Mouse (Mus musculus) intestine, postnatal 0 days (tissue): Measurements from ENCODE around the gene Lrp5. TPM values are rescaled to one million over a fixed set of nuclear protein-coding genes. Genes with fewer than 3 reads are reported as not detected.

Experiments
- ATAC-seq: fragments of 200-750 bp; cut with Nextera tagmentation; 2 replicates; pipeline ENCODE4 v1.8.0; 2017; ENCODE audit warnings: mild to moderate bottlenecking, moderate TSS enrichment, moderate library complexity
- H3K27ac ChIP-seq: fragments of 300-500 bp; sonication (generic); 2 replicates; pipeline ENCODE4 v1.5.1; 2014; ENCODE audit warnings: mild to moderate bottlenecking, low read depth, low read length, moderate library complexity
- H3K27me3 ChIP-seq: fragments of 300-500 bp; sonication (generic); replicated peaks from 2 replicates; pipeline ENCODE4 v1.6.1; 2014; ENCODE audit warnings: low read length, mixed read lengths; ENCODE audit not compliant: control insufficient read depth, insufficient read depth
- H3K36me3 ChIP-seq: fragments of 300-500 bp; sonication (generic); 2 replicates; pipeline ENCODE4 v1.6.1; 2014; ENCODE audit warnings: mild to moderate bottlenecking, moderate library complexity; ENCODE audit not compliant: control insufficient read depth, insufficient read depth
- H3K4me1 ChIP-seq: fragments of 300-500 bp; sonication (generic); replicated peaks from 2 replicates; pipeline ENCODE4 v1.6.1; 2014; ENCODE audit warnings: antibody characterized with exemption, low read length, mixed read lengths; ENCODE audit not compliant: control insufficient read depth, insufficient read depth
- H3K4me2 ChIP-seq: fragments of 300-500 bp; sonication (generic); replicated peaks from 2 replicates; pipeline ENCODE4 v1.6.1; 2014; ENCODE audit warnings: low read depth, mild to moderate bottlenecking, moderate library complexity
- H3K4me3 ChIP-seq: fragments of 300-500 bp; sonication (generic); 2 replicates; pipeline ENCODE4 v1.5.1; 2014; ENCODE audit warnings: low read depth, low read length
- H3K9ac ChIP-seq: fragments of 300-500 bp; sonication (generic); 2 replicates; pipeline ENCODE4 v1.6.1; 2014; ENCODE audit warnings: mild to moderate bottlenecking, low read depth, low read length
- H3K9me3 ChIP-seq: fragments of 300-500 bp; sonication (generic); 2 replicates; pipeline ENCODE4 v1.6.1; 2016; ENCODE audit warnings: mixed run types; ENCODE audit not compliant: control insufficient read depth
- CTCF ChIP-seq: sonication (generic); IDR thresholded peaks from 2 replicates; pipeline ENCODE4 v1.5.1; 2016; ENCODE audit warnings: low read depth, mild to moderate bottlenecking, control low read depth, antibody characterized with exemption, moderate library complexity
- WGBS: fragments of 180-500 bp; shearing (Covaris S2); extraction: QIAGEN DNeasy Blood & Tissue Kit; methylation state at CpG from one replicate; pipeline ENCODE4 v1.1.7; 2014; 5-methylcytosine and 5-hydroxymethylcytosine counted together
- polyA plus RNA-seq: library from polyadenylated mRNA; unstranded; fragments of >200 nt; fragmentation: Nextera tagmentation; extraction: Ambion mirVana; gene quantifications from 2 replicates; pipeline ENCODE4 v1.2.1, GENCODE M21; 2015

Gene Lrp5
- polyA plus RNA-seq, 1 experiment from 2014 or later, result 2.8 TPM

GRCm38 (mm10) chr19:3648830-3649450 lies 37.4 kb downstream of the Lrp5 start:
- no peak overlapping the region for H3K27ac ChIP-seq

DNA sequence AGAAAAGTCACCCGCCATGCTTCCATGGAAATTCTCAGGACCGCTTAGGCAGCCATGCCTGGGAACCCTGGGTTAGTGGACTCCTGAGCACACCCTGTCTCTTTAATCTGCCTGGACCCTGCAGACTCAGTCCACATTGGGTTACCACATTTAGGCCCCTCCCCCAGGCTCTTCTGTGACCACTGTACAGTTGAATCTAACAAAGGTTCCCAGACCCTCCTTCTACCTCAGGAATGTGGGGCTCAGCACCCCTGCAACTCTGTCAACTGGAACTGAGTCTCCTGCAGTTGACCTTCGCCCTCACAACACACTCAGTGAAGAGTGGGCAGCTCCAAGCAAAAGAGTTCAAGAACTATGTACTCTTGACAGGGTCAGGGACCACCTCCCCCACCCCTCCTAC lies 38.4 kb downstream of the Lrp5 start:
- no peak for ATAC-seq
- H3K27me3 ChIP-seq, result no peaks in the 10 kb centered on the region
- no peak for TF ChIP-seq CTCF
- H3K27ac ChIP-seq, result no peak overlapping the region
- H3K4me3 ChIP-seq, result no peak overlapping the region
- H3K4me2 ChIP-seq, result no peak overlapping the region
- H3K4me1 ChIP-seq, result no peaks in the 10 kb centered on the region; the same call in 1 of the 2 replicates
- 90% methylated on average over 3 of the region's 3 CpGs for WGBS
- no peak overlapping the region for H3K9ac ChIP-seq
- H3K9me3 ChIP-seq, result no peaks in the 10 kb centered on the region
- peaks cover 65% of the 10 kb centered on the region for H3K36me3 ChIP-seq

More at GRCm38 (mm10) chr19:3648830-3649450, 37.4 kb downstream of the Lrp5 start:
- no peak for TF ChIP-seq CTCF
- Histone ChIP-seq H3K4me3 (no peak overlapping the region), H3K9ac (no peak overlapping the region), H3K27me3 (no peaks in the 10 kb centered on the region), H3K4me1 (no peaks in the 10 kb centered on the region; the same call in 1 of the 2 replicates), H3K36me3 (peaks cover 65% of the 10 kb centered on the region), H3K4me2 (no peak overlapping the region), H3K9me3 (no peaks in the 10 kb centered on the region)
- no peak for ATAC-seq
- 76% methylated on average over 11 of the region's 11 CpGs for WGBS

DNA sequence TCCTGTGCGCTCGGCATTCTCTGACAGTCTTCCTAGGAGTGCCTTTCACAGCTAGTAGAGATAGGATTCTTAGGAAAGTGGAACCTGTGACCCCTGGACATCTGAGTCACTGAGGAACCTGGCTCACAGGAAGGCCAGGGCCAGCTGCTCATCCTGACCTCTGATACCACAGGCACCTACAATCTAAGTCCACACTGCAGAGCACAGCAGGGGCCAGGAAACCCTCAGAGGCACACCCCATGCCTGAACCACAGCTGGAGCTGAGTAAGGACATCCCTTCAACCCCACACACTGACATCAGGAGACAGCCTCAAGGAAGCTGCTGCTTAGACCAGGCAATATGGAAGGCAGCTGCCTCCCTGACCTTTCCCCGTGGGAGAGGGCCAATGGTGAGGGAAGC lies 40.6 kb downstream of the Lrp5 start:
- Histone ChIP-seq H3K27ac (peak overlapping the region; percentile 72), H3K36me3 (peaks cover 66% of the 10 kb centered on the region), H3K4me3 (no peak overlapping the region), H3K4me2 (no peak overlapping the region), H3K9ac (peak overlapping the region; percentile 17; the same call in 1 of the 2 replicates), H3K9me3 (no peaks in the 10 kb centered on the region), H3K4me1 (no peaks in the 10 kb centered on the region; the same call in 1 of the 2 replicates), H3K27me3 (no peaks in the 10 kb centered on the region)
- TF ChIP-seq CTCF, result no peak
- peak; percentile 86 for ATAC-seq
- 68% methylated on average over 3 of the region's 3 CpGs for WGBS

GRCm38 (mm10) chr19:3645318-3645717 lies 41.0 kb downstream of the Lrp5 start:
- Histone ChIP-seq H3K4me2 (no peak overlapping the region), H3K4me1 (no peaks in the 10 kb centered on the region; the same call in 1 of the 2 replicates), H3K4me3 (no peak overlapping the region), H3K36me3 (peaks cover 61% of the 10 kb centered on the region), H3K27me3 (no peaks in the 10 kb centered on the region), H3K27ac (peak overlapping the region; percentile 72), H3K9me3 (no peaks in the 10 kb centered on the region), H3K9ac (no peak overlapping the region)
- no peak for TF ChIP-seq CTCF
- WGBS, result 66% methylated on average over 4 of the region's 4 CpGs
- ATAC-seq, result peak; percentile 65

GRCm38 (mm10) chr19:3639561-3639960 lies 46.8 kb downstream of the Lrp5 start:
- ATAC-seq, result no peak
- Histone ChIP-seq H3K9ac (no peak overlapping the region), H3K27me3 (no peaks in the 10 kb centered on the region), H3K36me3 (peaks cover 47% of the 10 kb centered on the region), H3K4me2 (no peak overlapping the region), H3K9me3 (no peaks in the 10 kb centered on the region), H3K4me1 (peaks cover 13% of the 10 kb centered on the region), H3K27ac (no peak overlapping the region), H3K4me3 (no peak overlapping the region)
- WGBS, result 80% methylated on average over 7 of the region's 7 CpGs
- no peak for TF ChIP-seq CTCF

DNA sequence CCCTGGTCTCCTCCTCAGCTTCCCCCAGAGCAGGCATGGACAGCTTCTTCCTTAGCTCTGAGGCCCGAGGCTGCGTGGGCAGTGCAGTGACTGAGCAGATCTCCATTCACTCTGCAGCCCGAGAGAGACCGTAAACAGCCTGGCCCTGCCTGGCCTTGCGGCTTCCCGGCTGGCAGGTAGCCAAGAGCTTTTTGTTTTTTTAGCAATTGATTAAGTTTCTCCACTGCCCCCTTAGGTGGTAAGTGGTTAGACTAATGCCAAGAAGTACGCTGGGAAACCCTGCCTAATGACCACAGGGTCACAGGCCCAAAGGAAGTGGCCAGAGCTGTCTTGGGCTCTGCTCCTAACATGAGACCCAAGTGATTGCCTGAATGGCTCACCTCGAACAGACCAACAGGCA lies 47.7 kb downstream of the Lrp5 start:
- Histone ChIP-seq H3K27me3 (no peaks in the 10 kb centered on the region), H3K9ac (no peak overlapping the region), H3K9me3 (no peaks in the 10 kb centered on the region), H3K4me1 (peaks cover 13% of the 10 kb centered on the region), H3K36me3 (peaks cover 41% of the 10 kb centered on the region; the same call in 1 of the 2 replicates), H3K27ac (peak overlapping the region; percentile 66), H3K4me2 (no peak overlapping the region), H3K4me3 (no peak overlapping the region)
- 12% methylated on average over 8 of the region's 8 CpGs for WGBS
- TF ChIP-seq CTCF, result no peak
- no peak for ATAC-seq

GRCm38 (mm10) chr19:3632018-3632417 lies 54.3 kb downstream of the Lrp5 start:
- ATAC-seq, result peak; percentile 80
- Histone ChIP-seq H3K36me3 (peaks cover 46% of the 10 kb centered on the region), H3K9me3 (no peaks in the 10 kb centered on the region), H3K4me1 (0 out of 2 replicates have a peak, but pooled peaks cover 8% of the 10 kb centered on the region), H3K4me2 (no peak overlapping the region), H3K9ac (no peak overlapping the region), H3K4me3 (no peak overlapping the region), H3K27ac (peak overlapping the region; percentile 84), H3K27me3 (no peaks in the 10 kb centered on the region)
- WGBS, result 44% methylated on average over 7 of the region's 7 CpGs
- no peak for TF ChIP-seq CTCF
